Comparison of ENCODE assay signal across 21 mouse cellular contexts in genomic region chr4:62793582-62793981, GRCm38 (mm10).
DNase-seq lines count a peak whose midpoint lies in the region; ATAC-seq and TF ChIP-seq lines count a peak whose summit lies in the region.
"Had no signal": no experiment of that assay in that cellular context is flagged by ENCODE, and none has a peak within 500 bp of the region (broad histone marks: within the 10 kb centered on the region; RNA-seq: fewer than 3 reads in every experiment).

No protein-coding gene starts in this region.

- no peak overlapping the region for H3K4me3 ChIP-seq in limb, embryonic 14.5 days (replicated peaks; ENCODE audit: low read length)
- H3K4me3 ChIP-seq in limb, embryonic 10.5 days, result no peak overlapping the region
- H3K4me3 ChIP-seq in embryonic facial prominence, embryonic 14.5 days (ENCODE audit: low read depth, low read length), result no peak overlapping the region
- H3K4me3 ChIP-seq: forebrain, embryonic 13.5 days; liver, embryonic 15.5 days; megakaryocyte, embryonic 14.5 days; midbrain, embryonic 13.5 days had no signal

- DNase-seq in limb, embryonic 14.5 days (ENCODE audit: low spot score), result peak; percentile 36
- DNase-seq in limb, embryonic 10.5 days (ENCODE audit: low spot score), result no peak
- peak; percentile 75 for DNase-seq in thymus, postnatal 4 days
- DNase-seq in thymus, postnatal 0 days (ENCODE audit: low spot score), result no peak
- peak; percentile 33 for DNase-seq in embryonic facial prominence, embryonic 14.5 days (ENCODE audit: low spot score)
- no peak for DNase-seq in layer of hippocampus, adult 8-10 months (ENCODE audit: low spot score in 2 of 2)
- no peak for DNase-seq in kidney, postnatal 10 days
- DNase-seq: adrenal gland, postnatal 36 days; cerebellum, adult 18-20 months; cerebellum, postnatal 10 days; gastrocnemius, postnatal 10 days; heart, postnatal 14 days; kidney, adult 2 months; layer of hippocampus, adult 9-11 months; lung, embryonic 14.5 days had no signal

- H3K4me2 ChIP-seq in limb, embryonic 14.5 days (replicated peaks; ENCODE audit: low read depth, low read length, severe bottlenecking), result no peak overlapping the region
- no peak overlapping the region for H3K4me2 ChIP-seq in embryonic facial prominence, embryonic 14.5 days (ENCODE audit: low read depth, low read length)
- H3K4me2 ChIP-seq: forebrain, embryonic 13.5 days; liver, embryonic 15.5 days; lung, embryonic 14.5 days; midbrain, embryonic 13.5 days had no signal

- H3K36me3 ChIP-seq in limb, embryonic 14.5 days (ENCODE audit: control insufficient read depth, insufficient read depth, low read length), result no peaks in the 10 kb centered on the region
- no peaks in the 10 kb centered on the region for H3K36me3 ChIP-seq in limb, embryonic 10.5 days
- no peaks in the 10 kb centered on the region for H3K36me3 ChIP-seq in embryonic facial prominence, embryonic 14.5 days (ENCODE audit: control insufficient read depth, insufficient read depth, low read length)
- H3K36me3 ChIP-seq: liver, embryonic 15.5 days; midbrain, embryonic 13.5 days had no signal

- H3K27me3 ChIP-seq in limb, embryonic 14.5 days (ENCODE audit: control insufficient read depth, insufficient read depth, low read length), result no peaks in the 10 kb centered on the region
- H3K27me3 ChIP-seq in limb, embryonic 10.5 days (ENCODE audit: low read depth, poor library complexity, severe bottlenecking), result no peaks in the 10 kb centered on the region
- H3K27me3 ChIP-seq in embryonic facial prominence, embryonic 14.5 days (replicated peaks; ENCODE audit: control insufficient read depth, insufficient read depth, low read length), result no peaks in the 10 kb centered on the region
- H3K27me3 ChIP-seq: forebrain, embryonic 13.5 days; liver, embryonic 15.5 days; midbrain, embryonic 13.5 days; Patski had no signal

- no peak for TF ChIP-seq POLR2A in limb, embryonic 14.5 days (IDR thresholded peaks at IDR 0.05; ENCODE audit: borderline replicate concordance, extremely low read depth, insufficient read depth, insufficient read length)

- no peak overlapping the region for H3K27ac ChIP-seq in limb, embryonic 14.5 days (replicated peaks; ENCODE audit: low read depth, low read length)
- H3K27ac ChIP-seq in limb, embryonic 10.5 days, result no peak overlapping the region
- no peak overlapping the region for H3K27ac ChIP-seq in embryonic facial prominence, embryonic 14.5 days (replicated peaks; ENCODE audit: low read depth, low read length)
- H3K27ac ChIP-seq: forebrain, embryonic 13.5 days; liver, embryonic 15.5 days; midbrain, embryonic 13.5 days had no signal

- WGBS in limb, embryonic 14.5 days, result 46% methylated on average over 5 of the region's 5 CpGs
- 77% methylated on average over 5 of the region's 5 CpGs for WGBS in limb, embryonic 10.5 days
- WGBS in embryonic facial prominence, embryonic 14.5 days, result 29% methylated on average over 5 of the region's 5 CpGs

- no peaks in the 10 kb centered on the region for H3K9me3 ChIP-seq in limb, embryonic 14.5 days (ENCODE audit: control insufficient read depth, low read length)
- H3K9me3 ChIP-seq in limb, embryonic 10.5 days (replicated peaks), result no peaks in the 10 kb centered on the region
- no peaks in the 10 kb centered on the region for H3K9me3 ChIP-seq in embryonic facial prominence, embryonic 14.5 days (ENCODE audit: control insufficient read depth, low read length)
- H3K9me3 ChIP-seq: forebrain, embryonic 13.5 days; liver, embryonic 15.5 days; megakaryocyte, embryonic 14.5 days; midbrain, embryonic 13.5 days had no signal

- no peak overlapping the region for H3K9ac ChIP-seq in limb, embryonic 14.5 days (ENCODE audit: low read depth, low read length, severe bottlenecking)
- no peak overlapping the region for H3K9ac ChIP-seq in embryonic facial prominence, embryonic 14.5 days (ENCODE audit: low read depth, low read length)
- H3K9ac ChIP-seq: forebrain, embryonic 13.5 days; liver, embryonic 15.5 days; lung, embryonic 14.5 days; midbrain, embryonic 13.5 days had no signal

- ATAC-seq in limb, embryonic 14.5 days (ENCODE audit: low FRiP score, low read depth), result 0 out of 2 replicates have a peak, but pooled peaks have one; percentile 50
- no peak for ATAC-seq in embryonic facial prominence, embryonic 14.5 days (ENCODE audit: low read depth)
- ATAC-seq: forebrain, embryonic 13.5 days; hindbrain, embryonic 16.5 days; midbrain, embryonic 13.5 days; Patski had no signal

- H3K4me1 ChIP-seq in limb, embryonic 14.5 days (ENCODE audit: control insufficient read depth, insufficient read depth, low read length), result peaks cover 3% of the 10 kb centered on the region
- peaks cover 9% of the 10 kb centered on the region for H3K4me1 ChIP-seq in limb, embryonic 10.5 days
- peaks cover 5% of the 10 kb centered on the region; the same call in 1 of the 2 replicates for H3K4me1 ChIP-seq in embryonic facial prominence, embryonic 14.5 days (ENCODE audit: control insufficient read depth, insufficient read depth, low read length)
- H3K4me1 ChIP-seq: liver, embryonic 15.5 days; megakaryocyte, embryonic 14.5 days; midbrain, embryonic 13.5 days had no signal

Comparison
In these comparisons a context has a peak if more than half of its experiments do, and no peak if none do; other contexts are left out.
1. DNase-seq: peak in limb, embryonic 14.5 days (single experiment), thymus, postnatal 4 days (single experiment) and embryonic facial prominence, embryonic 14.5 days (single experiment); none in limb, embryonic 10.5 days (single experiment), thymus, postnatal 0 days (single experiment), layer of hippocampus, adult 8-10 months (0 of 2) and kidney, postnatal 10 days (single experiment).